ENCODE assay signal across 23 mouse cellular contexts in genomic region chr1:179753006-179753405, GRCm38 (mm10). TPM values are rescaled to one million over a fixed set of nuclear protein-coding genes. Genes with fewer than 3 reads are reported as not detected.
DNase-seq lines count a peak whose midpoint lies in the region; ATAC-seq and TF ChIP-seq lines count a peak whose summit lies in the region.
"Had no signal": no experiment of that assay in that cellular context is flagged by ENCODE, and none has a peak within 500 bp of the region (broad histone marks: within the 10 kb centered on the region; RNA-seq: fewer than 3 reads in every experiment).

No protein-coding gene starts in this region.

- H3K4me2 ChIP-seq in intestine, postnatal 0 days (replicated peaks; ENCODE audit: low read depth), result no peak overlapping the region
- H3K4me2 ChIP-seq in intestine, embryonic 16.5 days (ENCODE audit: low read depth, low read length), result no peak overlapping the region
- H3K4me2 ChIP-seq: liver, embryonic 11.5 days had no signal

- no peaks in the 10 kb centered on the region for H3K4me1 ChIP-seq in intestine, postnatal 0 days (replicated peaks; ENCODE audit: control insufficient read depth, insufficient read depth, low read length)
- H3K4me1 ChIP-seq in intestine, embryonic 16.5 days (ENCODE audit: control insufficient read depth, insufficient read depth, low read length), result no peaks in the 10 kb centered on the region
- H3K4me1 ChIP-seq: embryonic facial prominence, embryonic 10.5 days had no signal

- no peaks in the 10 kb centered on the region for H3K27me3 ChIP-seq in intestine, postnatal 0 days (replicated peaks; ENCODE audit: control insufficient read depth, insufficient read depth, low read length)
- H3K27me3 ChIP-seq in intestine, embryonic 16.5 days (replicated peaks; ENCODE audit: control insufficient read depth, insufficient read depth, low read length), result no peaks in the 10 kb centered on the region
- H3K27me3 ChIP-seq: Patski had no signal

- ATAC-seq in intestine, postnatal 0 days, result no peak
- ATAC-seq in intestine, embryonic 16.5 days, result no peak
- ATAC-seq: CD4-positive, CD25-positive, alpha-beta regulatory T cell, adult 4 months; inflammation-experienced regulatory T-cells, adult 6 months; Patski had no signal

- H3K27ac ChIP-seq in intestine, postnatal 0 days (ENCODE audit: low read depth, low read length), result 0 out of 2 replicates have a peak overlapping the region, but pooled peaks have one; percentile 35
- H3K27ac ChIP-seq in intestine, embryonic 16.5 days (ENCODE audit: low read length), result no peak overlapping the region
- H3K27ac ChIP-seq: embryonic facial prominence, embryonic 10.5 days; kidney, postnatal 0 days had no signal

- no peaks in the 10 kb centered on the region for H3K9me3 ChIP-seq in intestine, postnatal 0 days (ENCODE audit: control insufficient read depth)
- no peaks in the 10 kb centered on the region for H3K9me3 ChIP-seq in intestine, embryonic 16.5 days (ENCODE audit: control insufficient read depth, low read length)
- H3K9me3 ChIP-seq: embryonic facial prominence, embryonic 10.5 days had no signal

- 90% methylated on average over 8 of the region's 8 CpGs for WGBS in intestine, postnatal 0 days
- WGBS in intestine, embryonic 16.5 days, result 87% methylated on average over 8 of the region's 8 CpGs

- H3K36me3 ChIP-seq in intestine, postnatal 0 days (ENCODE audit: control insufficient read depth, insufficient read depth), result peaks cover 61% of the 10 kb centered on the region
- H3K36me3 ChIP-seq in intestine, embryonic 16.5 days (ENCODE audit: control insufficient read depth, insufficient read depth, low read length), result peaks cover 4% of the 10 kb centered on the region; the same call in 1 of the 2 replicates

- H3K9ac ChIP-seq in intestine, postnatal 0 days (ENCODE audit: low read depth, low read length), result no peak overlapping the region
- H3K9ac ChIP-seq in intestine, embryonic 16.5 days (ENCODE audit: low read depth, low read length), result no peak overlapping the region

- no peak for TF ChIP-seq CTCF in intestine, postnatal 0 days (IDR thresholded peaks at IDR 0.05; ENCODE audit: low read depth)

- H3K4me3 ChIP-seq in intestine, postnatal 0 days (ENCODE audit: low read depth, low read length), result no peak overlapping the region
- no peak overlapping the region for H3K4me3 ChIP-seq in intestine, embryonic 16.5 days (ENCODE audit: low read length)
- H3K4me3 ChIP-seq: embryonic facial prominence, embryonic 10.5 days had no signal

- DNase-seq in adrenal gland, postnatal 10 days, result peak; percentile 7
- DNase-seq in adrenal gland, postnatal 4 days (ENCODE audit: low spot score in 2 of 2), result no peak
- peak; percentile 14 for DNase-seq in right cerebral cortex, adult 18-20 months
- DNase-seq in right cerebral cortex, postnatal 14 days, result no peak
- DNase-seq in cerebellum, postnatal 36 days, result peak; percentile 68 to 70
- no peak for DNase-seq in c-Kit-positive CD71-positive TER-119-positive erythroid progenitor cells, embryonic 14.5 days (ENCODE audit: low spot score)
- DNase-seq: gastrocnemius, postnatal 10 days; lung, adult 18-20 months; lung, postnatal 36 days had no signal

RNA-seq across cellular contexts. Expression of gene Kif28, which starts 7.9 kb away (rescaled TPM):
- not detected for total RNA-seq in adrenal gland, postnatal 10 days (2021)
- under 1 TPM; 0.08 to 0.20 TPM for total RNA-seq in adrenal gland, postnatal 4 days (2021)
- polyA plus RNA-seq in intestine, postnatal 0 days (2015; fragmentation: Nextera tagmentation; extraction: Ambion mirVana), result not detected in 2 replicates
- not detected in 2 replicates for polyA plus RNA-seq in intestine, embryonic 16.5 days (2015; fragmentation: Nextera tagmentation; extraction: Ambion mirVana)
- total RNA-seq: neutrophil, adult 5-6 weeks had no signal
- polyA plus RNA-seq: CD4-positive, CD25-positive, alpha-beta regulatory T cell, adult 4 months; forebrain, embryonic 11.5 days; hindbrain, embryonic 11.5 days; inflammation-experienced regulatory T-cells, adult 6 months; kidney, postnatal 0 days; liver, embryonic 11.5 days; midbrain, postnatal 0 days; Patski had no signal

RNA-seq across cellular contexts. Expression of gene Gm10518, which starts 50.2 kb away (rescaled TPM):
- not detected for total RNA-seq in adrenal gland, postnatal 10 days (2021)
- under 1 TPM in 1 of 2 experiments, not detected in 1; 0.22 TPM for total RNA-seq in adrenal gland, postnatal 4 days (2021)
- polyA plus RNA-seq in intestine, postnatal 0 days (2015; fragmentation: Nextera tagmentation; extraction: Ambion mirVana), result not detected in 2 replicates
- not detected in 2 replicates for polyA plus RNA-seq in intestine, embryonic 16.5 days (2015; fragmentation: Nextera tagmentation; extraction: Ambion mirVana)
- total RNA-seq: gastrocnemius, postnatal 10 days; left cerebral cortex, adult 8-10 months; midbrain, postnatal 0 days had no signal
- polyA plus RNA-seq: CD4-positive, CD25-positive, alpha-beta regulatory T cell, adult 4 months; inflammation-experienced regulatory T-cells, adult 6 months; kidney, postnatal 0 days; midbrain, postnatal 0 days; stomach, embryonic 16.5 days had no signal

RNA-seq across cellular contexts. Expression of gene Ahctf1, which starts 50.5 kb away (rescaled TPM):
- total RNA-seq in adrenal gland, postnatal 10 days (2021), result 10 to 100 TPM; 32.5 to 36.3 TPM
- total RNA-seq in adrenal gland, postnatal 4 days (2021), result 10 to 100 TPM; 33.7 to 41.5 TPM
- polyA plus RNA-seq in intestine, postnatal 0 days (2015; fragmentation: Nextera tagmentation; extraction: Ambion mirVana), result 8.8 and 9.4 TPM in 2 replicates
- polyA plus RNA-seq in intestine, embryonic 16.5 days (2015; fragmentation: Nextera tagmentation; extraction: Ambion mirVana), result 12.3 and 12.9 TPM in 2 replicates

Comparison
In these comparisons a context has a peak if more than half of its experiments do, and no peak if none do; other contexts are left out.
1. DNase-seq: peak in adrenal gland, postnatal 10 days (single experiment), right cerebral cortex, adult 18-20 months (single experiment) and cerebellum, postnatal 36 days (2 of 2); none in adrenal gland, postnatal 4 days (0 of 2), right cerebral cortex, postnatal 14 days (single experiment) and c-Kit-positive CD71-positive TER-119-positive erythroid progenitor cells, embryonic 14.5 days (single experiment).